Mouse (Mus musculus) small intestine, adult 2 months (tissue): ENCODE data around the gene Snx8.

Experiments
- CTCF ChIP-seq: fragments of 200-500 bp; IDR thresholded peaks from 2 replicates; pipeline ENCODE4 v1.5.1; 2012; ENCODE audit warnings: low read depth, mild to moderate bottlenecking, control low read depth, inconsistent platforms, low read length, moderate library complexity, mixed read lengths; ENCODE audit not compliant: insufficient replicate concordance, insufficient read length; ENCODE audit errors: extremely low read depth
- POLR2A ChIP-seq: fragments of 200-500 bp; IDR thresholded peaks from 2 replicates; pipeline ENCODE4 v1.6.1; 2012; ENCODE audit warnings: low read depth, mild to moderate bottlenecking, control low read depth, inconsistent platforms, low read length, moderate library complexity

GRCm38 (mm10) chr5:140359930-140360674, 29.0 kb downstream of the Snx8 start:
- TF ChIP-seq CTCF = no peak
- TF ChIP-seq POLR2A = no peak
